10 mouse cellular contexts compared by ENCODE assay signal in the genomic region with DNA sequence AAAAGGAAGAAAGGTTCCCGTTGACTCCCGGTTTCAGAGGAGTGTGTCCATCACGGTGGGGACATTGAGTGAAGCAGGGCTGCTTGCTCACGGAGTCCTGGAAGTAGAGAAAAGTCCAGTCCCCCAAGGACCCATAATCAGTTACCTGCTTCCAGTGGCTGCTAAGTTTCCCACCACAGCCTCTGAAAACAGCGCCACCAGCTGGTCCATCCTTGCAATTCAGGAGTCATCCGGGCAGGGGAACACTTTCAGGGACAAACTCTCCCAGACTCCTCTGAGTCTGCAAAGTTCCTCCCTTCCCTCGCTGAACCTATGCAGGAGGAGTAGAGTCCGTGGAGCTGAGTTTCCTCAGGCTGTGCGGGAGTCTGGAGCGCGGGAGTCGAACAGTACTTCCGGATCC. TPM values are rescaled to one million over a fixed set of nuclear protein-coding genes. Genes with fewer than 3 reads are reported as not detected.
DNase-seq lines count a peak whose midpoint lies in the region; ATAC-seq and TF ChIP-seq lines count a peak whose summit lies in the region.
"Had no signal": no experiment of that assay in that cellular context is flagged by ENCODE, and none has a peak within 500 bp of the region (broad histone marks: within the 10 kb centered on the region; RNA-seq: fewer than 3 reads in every experiment).

No protein-coding gene starts in this region.

- WGBS in heart, adult 2 months, result 47% methylated on average over 13 of the region's 13 CpGs

- TF ChIP-seq CTCF in heart, adult 2 months (IDR thresholded peaks at IDR 0.05), result peak; percentile 31; the same call in 1 of the 2 replicates
- peak; percentile 53 for TF ChIP-seq CTCF in layer of hippocampus, adult 2 months (conservative IDR thresholded peaks at IDR 0.05)
- TF ChIP-seq CTCF in ES-Bruce4 (IDR thresholded peaks at IDR 0.05; ENCODE audit: low read depth, low read length), result peak; percentile 75

- no peaks in the 10 kb centered on the region for H3K9me3 ChIP-seq in ES-Bruce4 (replicated peaks; ENCODE audit: control insufficient read depth, insufficient read depth, low read length, poor library complexity, severe bottlenecking)

- H3K4me1 ChIP-seq in heart, adult 2 months (ENCODE audit: control insufficient read depth, insufficient read depth, low read length), result peaks cover 6% of the 10 kb centered on the region
- no peaks in the 10 kb centered on the region for H3K4me1 ChIP-seq in ES-Bruce4 (ENCODE audit: control insufficient read depth, insufficient read depth, low read length)

- H3K4me3 ChIP-seq in heart, adult 2 months, result no peak overlapping the region
- H3K4me3 ChIP-seq in layer of hippocampus, adult 2 months, result no peak overlapping the region
- no peak overlapping the region for H3K4me3 ChIP-seq in ES-Bruce4 (ENCODE audit: low read depth, low read length)
- H3K4me3 ChIP-seq: myocyte had no signal

- TF ChIP-seq POLR2A in heart, adult 2 months (IDR thresholded peaks at IDR 0.05; ENCODE audit: insufficient read depth, low read depth, low read length), result no peak
- no peak for TF ChIP-seq POLR2A in ES-Bruce4 (IDR thresholded peaks at IDR 0.05; ENCODE audit: insufficient read depth, low read length)

- no peak for DNase-seq in heart, adult 2 months
- DNase-seq in heart, postnatal 14 days, result no peak
- DNase-seq in layer of hippocampus, adult 2 months (ENCODE audit: low spot score in 2 of 2), result no peak
- DNase-seq in layer of hippocampus, postnatal 14 days (ENCODE audit: low spot score in 2 of 2), result no peak
- DNase-seq in embryo, embryonic 10.5 days (ENCODE audit: low spot score), result peak; percentile 52
- DNase-seq in spleen, postnatal 4 days (ENCODE audit: low spot score in 2 of 2), result no peak

- no peaks in the 10 kb centered on the region for H3K27me3 ChIP-seq in heart, adult 2 months (ENCODE audit: control insufficient read depth, insufficient read depth, low read length)
- no peaks in the 10 kb centered on the region for H3K27me3 ChIP-seq in ES-Bruce4 (ENCODE audit: control insufficient read depth, insufficient read depth, low read length, poor library complexity, severe bottlenecking)

- intact Hi-C loops in heart, adult 2 months (cut with DNase I), result loop anchor here (5.0 kb wide), 2 partner anchors 98 to 332 kb away; no protein-coding TSS in a partner anchor
- intact Hi-C loops in heart, postnatal 14 days (cut with DNase I), result loop anchor here (2.0 kb wide), 1 partner anchor 41 kb away; no protein-coding TSS in a partner anchor

- no peak overlapping the region for H3K9ac ChIP-seq in heart, adult 2 months (ENCODE audit: low read depth, low read length)
- no peak overlapping the region for H3K9ac ChIP-seq in ES-Bruce4 (ENCODE audit: low read depth, poor library complexity, severe bottlenecking)

- no peak for ATAC-seq in cerebellum, adult (ENCODE audit: insufficient number of reproducible peaks, low FRiP score, low TSS enrichment)

- H3K27ac ChIP-seq in heart, adult 2 months, result no peak overlapping the region
- no peak overlapping the region for H3K27ac ChIP-seq in layer of hippocampus, adult 2 months
- no peak overlapping the region for H3K27ac ChIP-seq in ES-Bruce4 (ENCODE audit: insufficient read depth, low read length)

- H3K79me2 ChIP-seq in heart, adult 2 months (replicated peaks; ENCODE audit: control insufficient read depth, insufficient read depth, low read length), result no peaks in the 10 kb centered on the region

- H3K36me3 ChIP-seq in heart, adult 2 months (ENCODE audit: control insufficient read depth, insufficient read depth, low read length), result no peaks in the 10 kb centered on the region
- no peaks in the 10 kb centered on the region for H3K36me3 ChIP-seq in ES-Bruce4 (ENCODE audit: control insufficient read depth, insufficient read depth, low read length, poor library complexity, severe bottlenecking)

- TF ChIP-seq EP300 in heart, adult 2 months (IDR thresholded peaks at IDR 0.05; ENCODE audit: insufficient read depth, low read depth, low read length), result no peak
- no peak for TF ChIP-seq EP300 in ES-Bruce4 (IDR thresholded peaks at IDR 0.05; ENCODE audit: insufficient read depth, low read depth, low read length)

RNA-seq across cellular contexts. Expression of a gene that starts 6.7 kb away (rescaled TPM):
- not detected for total RNA-seq in heart, adult 2 months (2021)
- polyA plus RNA-seq in heart, adult 2 months (2012; rRNA removed), result 0.43 TPM in 1 of 2 replicates, not detected in the other
- total RNA-seq in heart, postnatal 14 days (2021), result under 1 TPM in 1 of 2 experiments, not detected in 1; 0.36 TPM
- 1 to 10 TPM; 1.6 to 2.4 TPM for total RNA-seq in layer of hippocampus, adult 2 months (2021)
- 1 to 10 TPM; 1.0 to 1.2 TPM for total RNA-seq in layer of hippocampus, postnatal 14 days (2021)
- polyA plus RNA-seq in ES-Bruce4 (2011; ENCODE audit: insufficient read depth, insufficient read length, low read depth, missing spikeins), result not detected in 2 replicates
- polyA plus RNA-seq: embryonic facial prominence, embryonic 11.5 days had no signal

RNA-seq across cellular contexts. Expression of a gene that starts 43.9 kb away (rescaled TPM):
- 10 to 100 TPM; 56.5 to 58.0 TPM for total RNA-seq in heart, adult 2 months (2021)
- 186 and 351 TPM in 2 replicates for polyA plus RNA-seq in heart, adult 2 months (2012; rRNA removed)
- total RNA-seq in heart, postnatal 14 days (2021), result 10 to 100 TPM; 53.0 to 62.6 TPM
- total RNA-seq in layer of hippocampus, adult 2 months (2021), result 10 to 100 TPM; 13.7 to 17.8 TPM
- 10 to 100 TPM; 10.9 to 14.5 TPM for total RNA-seq in layer of hippocampus, postnatal 14 days (2021)
- polyA plus RNA-seq in ES-Bruce4 (2011; ENCODE audit: insufficient read depth, insufficient read length, low read depth, missing spikeins), result 4.8 and 5.2 TPM in 2 replicates
